Mouse (Mus musculus): ENCODE results near the gene Npas3. TPM values are rescaled to one million over a fixed set of nuclear protein-coding genes. Genes with fewer than 3 reads are reported as not detected.

Npas3 gene
- polyA plus RNA-seq, 1 experiment = 0.11 TPM

- no peak for DNase-seq (ENCODE audit: low spot score)
Observed at GRCm38 (mm10) chr12:53409711-53410110, 161.2 kb downstream of the Npas3 start.

DNA sequence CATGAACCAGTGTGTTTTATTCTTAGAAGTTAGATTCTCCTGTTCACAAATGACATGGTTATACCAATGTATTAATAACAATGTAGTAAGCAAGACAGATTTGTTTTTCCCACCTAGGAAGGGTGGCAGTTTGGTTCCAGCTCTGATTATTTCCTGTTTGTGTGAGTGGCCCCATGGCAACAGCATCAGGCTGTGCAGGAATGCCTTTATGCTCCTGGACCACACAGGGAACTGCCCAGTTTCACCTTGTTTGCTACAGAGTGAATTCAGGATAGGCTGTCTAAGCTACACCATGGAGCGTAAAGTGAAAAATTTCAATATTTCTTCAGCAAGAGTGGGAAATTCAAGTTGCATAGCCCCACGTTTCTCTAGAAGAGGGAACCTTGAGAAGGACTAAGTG, 162.2 kb downstream of the Npas3 start:
- DNase-seq (ENCODE audit: low spot score) = no peak

GRCm38 (mm10) chr12:53416096-53416495, 167.6 kb downstream of the Npas3 start:
- no peak for DNase-seq (ENCODE audit: low spot score)

DNA sequence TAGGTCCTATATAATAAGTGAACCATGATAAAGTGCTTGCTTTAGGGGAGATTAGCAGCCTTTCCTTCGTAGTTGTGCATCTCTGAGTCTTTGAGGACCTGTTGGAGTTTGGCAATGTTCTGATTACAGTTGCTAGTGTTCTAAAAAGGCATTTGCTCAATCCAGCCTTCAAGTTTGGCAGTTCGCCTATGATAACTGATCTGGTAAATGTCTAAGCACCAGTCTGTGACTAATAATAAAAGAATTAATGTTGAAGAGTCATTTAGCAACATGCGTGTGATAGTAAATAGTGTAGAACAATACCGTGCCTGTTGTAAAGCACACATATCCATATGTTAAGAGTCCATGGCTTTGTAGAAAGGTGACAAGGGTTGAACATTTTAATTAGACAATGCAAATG, 173.2 kb downstream of the Npas3 start:
- no peak for DNase-seq (ENCODE audit: low spot score)

DNA sequence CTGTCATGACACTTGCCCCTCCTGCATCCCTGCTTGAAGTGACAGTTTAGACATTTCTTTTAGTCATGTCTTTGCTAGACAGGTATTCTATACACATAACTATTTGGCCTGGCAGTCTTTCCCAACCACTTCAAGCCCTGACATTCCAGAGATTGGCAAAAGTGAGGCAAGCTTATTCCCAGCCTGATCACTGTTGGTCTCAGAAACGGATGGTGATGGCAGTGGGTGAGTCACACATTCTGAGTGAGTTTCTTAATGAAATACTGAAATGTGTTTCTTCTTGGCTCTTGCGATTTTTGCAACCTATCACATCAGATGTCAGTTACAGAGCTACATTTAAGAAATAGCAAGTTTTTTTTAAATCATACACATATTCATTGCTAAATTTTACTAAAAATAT, 175.2 kb downstream of the Npas3 start:
- DNase-seq (ENCODE audit: low spot score) = no peak

GRCm38 (mm10) chr12:53426006-53426405, 177.5 kb downstream of the Npas3 start:
- no peak for DNase-seq (ENCODE audit: low spot score)

GRCm38 (mm10) chr12:53427153-53427552, 178.7 kb downstream of the Npas3 start:
- no peak for DNase-seq (ENCODE audit: low spot score)

DNA sequence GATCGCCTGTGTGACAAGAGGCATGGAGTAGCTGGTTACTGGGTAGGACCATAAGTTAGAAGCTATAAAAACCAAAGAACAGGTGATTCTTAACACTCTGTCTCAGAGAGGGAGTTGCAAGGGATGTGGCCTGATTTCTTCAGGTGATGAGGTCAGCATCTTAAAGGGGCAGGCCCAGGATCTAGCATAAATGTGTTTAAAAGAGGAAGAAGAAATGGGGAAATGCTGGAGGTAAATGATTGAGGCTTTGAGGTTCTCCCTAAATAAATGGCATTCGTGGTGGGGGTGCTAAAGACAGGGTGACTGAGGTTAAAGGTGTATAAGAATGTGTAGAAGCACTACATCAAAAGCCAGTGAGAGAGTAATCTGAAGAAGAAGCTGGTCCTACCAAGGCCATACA, 193.6 kb downstream of the Npas3 start:
- no peak for DNase-seq (ENCODE audit: low spot score)

DNA sequence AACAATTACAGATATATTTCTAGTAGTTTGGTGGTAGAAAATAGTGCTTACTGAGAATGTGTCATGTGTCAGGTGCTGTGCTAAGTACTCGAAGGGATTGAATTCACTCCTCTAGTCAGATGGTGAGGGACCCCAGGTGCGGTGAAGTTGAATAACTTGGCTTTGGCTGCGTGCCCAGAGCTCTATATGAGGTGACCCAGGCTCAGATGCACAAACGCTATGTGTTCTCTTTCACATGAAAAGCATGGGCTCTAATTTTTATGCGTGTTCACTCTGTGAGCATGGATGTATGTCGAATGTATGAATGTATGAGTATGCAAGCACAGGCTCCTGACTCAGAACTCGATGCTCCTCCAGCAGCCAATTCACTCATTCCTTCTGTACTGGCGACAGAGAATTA, 199.0 kb downstream of the Npas3 start:
- DNase-seq (ENCODE audit: low spot score) = no peak

DNA sequence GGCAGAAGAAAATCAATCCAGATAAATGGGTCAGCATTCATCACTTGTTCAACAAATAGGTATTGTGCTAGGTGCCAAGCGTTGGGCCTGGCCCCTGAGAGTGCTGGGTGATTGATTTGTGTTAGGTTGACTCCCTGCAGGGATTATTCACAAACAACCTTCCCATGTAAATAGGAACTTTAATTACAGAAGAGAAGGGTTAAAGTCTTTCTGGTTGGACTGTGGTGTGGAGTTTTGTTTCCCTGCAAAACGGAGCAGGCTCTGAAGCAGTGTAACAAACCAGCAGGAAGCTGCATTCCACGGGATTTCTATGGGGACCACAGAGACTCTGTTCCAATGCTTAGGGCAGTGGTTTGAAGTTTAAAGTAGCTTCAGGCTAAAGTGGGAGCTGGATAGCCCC, 199.6 kb downstream of the Npas3 start:
- DNase-seq (ENCODE audit: low spot score) = no peak

GRCm38 (mm10) chr12:53467549-53467948, 219.1 kb downstream of the Npas3 start:
- no peak for DNase-seq (ENCODE audit: low spot score)

DNA sequence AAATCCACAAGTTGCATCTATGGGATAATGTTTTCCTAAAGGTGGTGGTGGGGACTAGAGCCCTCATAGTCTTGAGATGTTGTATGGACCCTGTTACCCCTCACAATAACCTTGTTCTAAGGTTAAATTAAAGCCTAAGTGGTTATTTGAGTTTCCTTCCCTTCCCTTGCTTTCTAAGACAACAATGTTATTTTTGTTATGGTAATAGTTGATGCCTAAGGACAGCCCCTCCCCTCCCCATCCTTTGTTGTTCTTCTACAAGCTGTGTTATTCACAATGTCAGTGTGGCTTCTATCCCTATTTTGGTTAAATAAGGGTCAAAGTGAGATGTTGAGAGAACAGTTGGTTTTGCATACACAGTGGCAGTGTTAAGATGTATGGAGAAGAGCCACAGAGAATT, 226.0 kb downstream of the Npas3 start:
- DNase-seq (ENCODE audit: low spot score) = no peak

GRCm38 (mm10) chr12:53484924-53485323, 236.4 kb downstream of the Npas3 start:
- DNase-seq (ENCODE audit: low spot score) = no peak

GRCm38 (mm10) chr12:53496386-53496785, 247.9 kb downstream of the Npas3 start:
- DNase-seq (ENCODE audit: low spot score) = no peak

DNA sequence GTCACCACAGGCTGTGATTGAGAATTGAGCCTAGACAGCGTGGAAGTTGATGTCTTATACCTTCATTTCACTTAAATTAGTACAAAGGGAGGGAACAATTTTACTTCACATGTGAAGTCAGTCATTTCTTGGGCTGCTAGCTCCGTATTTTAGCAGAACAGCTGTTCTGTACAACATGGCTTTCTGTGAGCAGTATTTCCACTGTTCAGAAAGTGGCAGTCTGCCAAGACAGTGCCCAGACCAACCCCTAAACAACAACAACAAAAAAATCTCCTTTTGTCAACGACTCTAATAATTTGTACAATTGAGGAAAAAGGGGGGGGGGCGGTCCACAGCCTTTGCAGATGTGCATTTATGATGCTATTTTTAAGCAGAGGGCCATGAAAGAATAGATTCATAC, 266.4 kb downstream of the Npas3 start:
- no peak for DNase-seq (ENCODE audit: low spot score)

- no peak for DNase-seq (ENCODE audit: low spot score)
Observed at GRCm38 (mm10) chr12:53519556-53519955, 271.1 kb downstream of the Npas3 start.

- no peak for DNase-seq (ENCODE audit: low spot score)
Observed at GRCm38 (mm10) chr12:53522631-53523030, 274.2 kb downstream of the Npas3 start.

DNA sequence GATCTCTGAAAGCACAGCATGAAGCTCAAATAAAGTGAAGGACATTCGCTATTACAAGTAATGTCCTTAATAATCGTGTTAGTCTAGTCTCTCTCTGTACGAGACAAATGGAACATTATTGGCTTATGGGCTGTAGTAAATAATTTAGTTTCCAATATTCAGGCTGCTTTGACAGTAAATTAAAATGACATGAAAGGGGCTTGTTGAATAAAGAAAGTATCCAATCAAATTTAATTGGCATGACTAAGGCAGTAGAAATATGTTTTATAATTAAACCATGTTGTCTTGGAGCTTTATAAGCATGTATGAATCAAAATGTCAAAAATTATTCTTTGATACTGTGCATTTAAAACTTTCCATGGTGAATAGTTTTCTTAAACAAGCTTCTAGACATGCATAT, 278.6 kb downstream of the Npas3 start:
- DNase-seq (ENCODE audit: low spot score) = no peak

GRCm38 (mm10) chr12:53529345-53529744, 280.9 kb downstream of the Npas3 start:
- DNase-seq (ENCODE audit: low spot score) = no peak

DNA sequence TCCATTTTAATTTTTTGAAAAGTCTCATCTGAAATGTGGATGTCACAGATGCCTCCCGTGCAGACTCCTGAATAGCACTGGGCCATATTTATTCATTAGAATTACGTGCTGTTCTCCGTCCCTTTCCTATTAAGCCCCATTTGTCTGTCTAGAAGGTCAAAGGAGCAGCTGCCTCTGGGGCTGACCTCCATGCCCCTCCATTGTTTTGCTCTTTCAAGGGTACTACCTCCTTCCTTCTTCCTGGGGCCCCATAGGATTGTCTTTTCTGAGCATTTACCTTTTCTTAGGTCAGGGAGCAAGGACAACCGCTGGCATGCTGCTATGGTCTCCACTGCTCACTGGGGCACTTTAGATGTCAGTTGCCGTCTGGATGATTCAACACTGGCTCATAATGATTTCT, 288.3 kb downstream of the Npas3 start:
- DNase-seq (ENCODE audit: low spot score) = no peak

GRCm38 (mm10) chr12:53556359-53556758, 307.9 kb downstream of the Npas3 start:
- DNase-seq (ENCODE audit: low spot score) = no peak

- DNase-seq (ENCODE audit: low spot score) = no peak
Observed at GRCm38 (mm10) chr12:53558259-53558658, 309.8 kb downstream of the Npas3 start.

GRCm38 (mm10) chr12:53566712-53567387, 318.4 kb downstream of the Npas3 start:
- no peak for DNase-seq (ENCODE audit: low spot score)

- no peak for DNase-seq (ENCODE audit: low spot score)
Observed at GRCm38 (mm10) chr12:53581181-53581580, 332.7 kb downstream of the Npas3 start.
